Mouse (Mus musculus): Measurements from ENCODE around the gene Gm17535. TPM values are rescaled to one million over a fixed set of nuclear protein-coding genes. Genes with fewer than 3 reads are reported as not detected.
"Not testable (repeated sequence)": the region's sequence is repeated elsewhere in the genome, so short reads cannot be mapped to it uniquely, and the experiment has no call there.

Gm17535 gene
- polyA plus RNA-seq, 1 experiment from 2014 or later = not detected

- not testable (repeated sequence) for H3K36me3 ChIP-seq; H3K27ac ChIP-seq (replicated peaks); H3K9me3 ChIP-seq; H3K4me3 ChIP-seq; H3K4me2 ChIP-seq; H3K9ac ChIP-seq; H3K27me3 ChIP-seq; ATAC-seq (ENCODE audit: low read depth); H3K4me1 ChIP-seq (replicated peaks)
- WGBS = 75% methylated on average over 6 of the region's 6 CpGs
These were observed 18.5 kb upstream of the Gm17535 start for GRCm38 (mm10) chr9:3015896-3016295.

GRCm38 (mm10) chr9:3017108-3017507 lies 17.3 kb upstream of the Gm17535 start, which contains the start of gene Gm10719:
Gene Gm10719 (plus strand): TSS chr9:3017408.
- not testable (repeated sequence) for H3K4me2 ChIP-seq
- 65% methylated on average over 2 of the region's 9 CpGs for WGBS

GRCm38 (mm10) chr9:3018944-3019343 lies 15.5 kb upstream of the Gm17535 start:
- H3K27me3 ChIP-seq; H3K27ac ChIP-seq (replicated peaks); H3K4me3 ChIP-seq; H3K9me3 ChIP-seq; H3K4me1 ChIP-seq (replicated peaks); H3K4me2 ChIP-seq; H3K9ac ChIP-seq; H3K36me3 ChIP-seq; ATAC-seq (ENCODE audit: low read depth): not testable (repeated sequence)
- WGBS = 60% methylated on average over 9 of the region's 9 CpGs

More at GRCm38 (mm10) chr9:3017108-3017507, 17.3 kb upstream of the Gm17535 start, which contains the start of gene Gm10719:
- H3K9me3 ChIP-seq; ATAC-seq (ENCODE audit: low read depth); H3K36me3 ChIP-seq; H3K27ac ChIP-seq (replicated peaks); H3K9ac ChIP-seq; H3K4me1 ChIP-seq (replicated peaks); H3K27me3 ChIP-seq; H3K4me3 ChIP-seq: not testable (repeated sequence)

GRCm38 (mm10) chr9:3019835-3020727 lies 14.3 kb upstream of the Gm17535 start:
- not testable (repeated sequence) for H3K4me1 ChIP-seq (replicated peaks); H3K9me3 ChIP-seq; H3K4me3 ChIP-seq; H3K9ac ChIP-seq; H3K27ac ChIP-seq (replicated peaks); H3K27me3 ChIP-seq; H3K4me2 ChIP-seq; H3K36me3 ChIP-seq
- peak; percentile 73; the same call in 1 of the 2 replicates for ATAC-seq (ENCODE audit: low read depth)
- WGBS = 76% methylated on average over 17 of the region's 19 CpGs

- H3K9me3 ChIP-seq; H3K4me3 ChIP-seq; H3K4me2 ChIP-seq; H3K4me1 ChIP-seq (replicated peaks); H3K36me3 ChIP-seq; H3K9ac ChIP-seq; ATAC-seq (ENCODE audit: low read depth); H3K27me3 ChIP-seq; H3K27ac ChIP-seq (replicated peaks): not testable (repeated sequence)
- whole genome bisulfite sequencing = 76% methylated on average over 11 of the region's 13 CpGs
These were observed 11.9 kb upstream of the Gm17535 start for GRCm38 (mm10) chr9:3022316-3023008.

DNA sequence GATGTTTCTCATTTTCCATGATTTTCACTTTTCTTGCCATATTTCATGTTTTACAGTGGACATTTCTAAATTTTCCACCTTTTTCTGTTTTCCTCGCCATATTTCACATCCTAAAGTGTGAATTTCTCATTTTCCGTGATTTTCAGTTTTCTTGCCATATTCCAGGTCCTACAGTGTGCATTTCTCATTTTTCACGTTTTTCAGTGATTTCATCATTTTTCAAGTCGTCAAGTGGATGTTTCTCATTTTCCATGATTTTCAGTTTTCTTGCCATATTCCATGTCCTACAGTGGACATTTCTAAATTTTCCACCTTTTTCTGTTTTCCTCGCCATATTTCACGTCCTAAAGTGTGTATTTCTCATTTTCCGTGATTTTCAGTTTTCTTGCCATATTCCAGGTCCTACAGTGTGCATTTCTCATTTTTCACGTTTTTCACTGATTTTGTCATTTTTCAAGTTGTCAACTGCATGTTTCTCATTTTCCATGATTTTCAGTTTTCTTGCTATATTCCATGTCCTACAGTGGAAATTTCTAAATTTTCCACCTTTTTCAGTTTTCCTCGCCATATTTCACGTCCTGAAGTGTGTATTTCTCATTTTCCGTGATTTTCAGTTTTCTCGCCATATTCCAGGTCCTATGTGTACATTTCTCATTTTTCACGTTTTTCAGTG lies 11.0 kb upstream of the Gm17535 start, which contains the start of gene Gm10718:
Gene Gm10718, plus strand, starts transcription at position 236 of the 673 bp plus-strand sequence.
- not testable (repeated sequence) for ATAC-seq (ENCODE audit: low read depth); H3K4me3 ChIP-seq
- 74% methylated on average over 12 of the region's 13 CpGs for WGBS

GRCm38 (mm10) chr9:3023985-3024648 lies 10.3 kb upstream of the Gm17535 start:
- not testable (repeated sequence) for H3K27ac ChIP-seq (replicated peaks); H3K36me3 ChIP-seq; H3K9ac ChIP-seq; H3K9me3 ChIP-seq; H3K4me1 ChIP-seq (replicated peaks); H3K4me2 ChIP-seq; H3K27me3 ChIP-seq; H3K4me3 ChIP-seq; ATAC-seq (ENCODE audit: low read depth)
- WGBS = 76% methylated on average over 16 of the region's 16 CpGs

More for the DNA sequence above, 11.0 kb upstream of the Gm17535 start, which contains the start of gene Gm10718:
- not testable (repeated sequence) for H3K9me3 ChIP-seq; H3K27me3 ChIP-seq; H3K4me2 ChIP-seq; H3K4me1 ChIP-seq (replicated peaks); H3K36me3 ChIP-seq; H3K27ac ChIP-seq (replicated peaks); H3K9ac ChIP-seq

GRCm38 (mm10) chr9:3024912-3025467 lies 9.4 kb upstream of the Gm17535 start, which contains the start of gene Gm10717:
Gene Gm10717 (plus strand): TSS chr9:3025417.
- H3K27me3 ChIP-seq; ATAC-seq (ENCODE audit: low read depth); H3K4me1 ChIP-seq (replicated peaks); H3K9ac ChIP-seq; H3K4me3 ChIP-seq; H3K27ac ChIP-seq (replicated peaks); H3K36me3 ChIP-seq; H3K4me2 ChIP-seq: not testable (repeated sequence)
- H3K9me3 ChIP-seq = peaks cover 12% of the 10 kb centered on the region
- WGBS = 72% methylated on average over 12 of the region's 12 CpGs

- WGBS = 75% methylated on average over 5 of the region's 6 CpGs
- H3K4me1 ChIP-seq (replicated peaks); H3K27me3 ChIP-seq; ATAC-seq (ENCODE audit: low read depth); H3K9ac ChIP-seq; H3K4me3 ChIP-seq; H3K36me3 ChIP-seq; H3K4me2 ChIP-seq; H3K27ac ChIP-seq (replicated peaks): not testable (repeated sequence)
- peaks cover 12% of the 10 kb centered on the region for H3K9me3 ChIP-seq
These were observed 8.7 kb upstream of the Gm17535 start for GRCm38 (mm10) chr9:3025653-3026052.

- H3K4me1 ChIP-seq (replicated peaks); H3K27ac ChIP-seq (replicated peaks); H3K36me3 ChIP-seq; H3K27me3 ChIP-seq; ATAC-seq (ENCODE audit: low read depth); H3K4me2 ChIP-seq; H3K9ac ChIP-seq; H3K4me3 ChIP-seq: not testable (repeated sequence)
- WGBS = 76% methylated on average over 5 of the region's 5 CpGs
- peaks cover 12% of the 10 kb centered on the region for H3K9me3 ChIP-seq
These were observed 8.3 kb upstream of the Gm17535 start for GRCm38 (mm10) chr9:3026136-3026535.

- not testable (repeated sequence) for ATAC-seq (ENCODE audit: low read depth); H3K4me1 ChIP-seq (replicated peaks); H3K27ac ChIP-seq (replicated peaks); H3K4me3 ChIP-seq; H3K36me3 ChIP-seq; H3K4me2 ChIP-seq; H3K9ac ChIP-seq; H3K27me3 ChIP-seq
- peaks cover 12% of the 10 kb centered on the region for H3K9me3 ChIP-seq
- WGBS = 68% methylated on average over 9 of the region's 9 CpGs
These were observed 7.7 kb upstream of the Gm17535 start for GRCm38 (mm10) chr9:3026741-3027140.

All from neural tube, embryonic 13.5 days (tissue).